Mouse (Mus musculus) inflammation-experienced regulatory T-cells, adult 6 months (primary cell): Measurements from ENCODE around the gene Grb7. TPM values are rescaled to one million over a fixed set of nuclear protein-coding genes. Genes with fewer than 3 reads are reported as not detected.
A peak's percentile ranks its signal among the peaks of the same experiment; 100 is the strongest.

ENCODE experiments used
- ATAC-seq: one replicate; pipeline ENCODE4 v1.8.0; 2017
- polyA plus RNA-seq, 3 experiments: library from polyadenylated mRNA; unstranded; fragments of 100-300 nt; shearing (Covaris generic); gene quantifications; one replicate each; pipeline ENCODE4 v1.2.1; 2017

Gene Grb7
- polyA plus RNA-seq, 3 experiments from 2014 or later, result 1.2 to 3.1 (median 2.1) TPM

DNA sequence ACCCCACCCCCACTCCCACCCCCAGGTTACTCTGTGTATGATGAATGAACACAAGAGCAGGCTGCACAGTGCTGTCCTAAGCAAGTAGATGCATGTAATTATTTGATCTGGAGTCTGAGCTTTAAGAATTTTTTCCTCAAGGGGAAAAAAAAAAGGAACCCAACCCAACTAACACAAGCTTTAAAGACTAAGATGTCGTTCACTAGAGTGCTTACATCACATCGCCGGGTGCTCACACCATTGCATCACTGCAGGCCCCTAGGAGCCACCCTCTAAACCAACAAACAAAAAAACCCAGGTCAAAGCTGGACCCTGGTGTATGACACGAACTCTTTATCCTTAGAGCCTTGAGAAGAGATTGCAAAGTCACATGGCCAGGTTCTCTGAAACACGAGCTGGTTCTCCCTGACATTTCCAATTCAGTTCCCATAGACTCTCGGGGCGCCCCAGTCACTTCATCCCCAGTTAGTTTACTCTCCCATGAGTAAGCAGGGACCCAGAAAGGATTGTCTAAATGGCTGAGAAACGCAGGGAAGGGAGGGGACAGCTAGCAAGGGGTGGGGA, 27.8 kb downstream of the Grb7 start:
- no peak for ATAC-seq

DNA sequence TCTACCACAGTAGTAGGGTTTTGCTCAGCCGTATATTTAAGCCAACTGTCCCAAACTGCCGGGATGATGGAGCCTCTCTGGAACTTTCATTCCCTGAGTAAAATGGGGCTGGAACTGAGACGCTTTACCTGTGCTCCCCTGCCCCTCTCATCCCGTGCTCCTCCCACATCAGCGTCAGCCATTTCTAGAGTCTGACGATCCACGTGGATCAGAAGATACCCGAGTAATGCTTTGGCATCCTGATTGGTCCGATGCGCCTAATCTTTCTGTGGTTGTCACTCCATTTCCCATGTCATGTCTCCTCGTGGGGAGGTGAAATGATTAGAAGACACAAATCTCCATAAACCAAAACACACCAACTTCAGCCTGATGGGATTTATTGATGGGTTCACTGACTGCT, 28.8 kb downstream of the Grb7 start:
- no peak for ATAC-seq

DNA sequence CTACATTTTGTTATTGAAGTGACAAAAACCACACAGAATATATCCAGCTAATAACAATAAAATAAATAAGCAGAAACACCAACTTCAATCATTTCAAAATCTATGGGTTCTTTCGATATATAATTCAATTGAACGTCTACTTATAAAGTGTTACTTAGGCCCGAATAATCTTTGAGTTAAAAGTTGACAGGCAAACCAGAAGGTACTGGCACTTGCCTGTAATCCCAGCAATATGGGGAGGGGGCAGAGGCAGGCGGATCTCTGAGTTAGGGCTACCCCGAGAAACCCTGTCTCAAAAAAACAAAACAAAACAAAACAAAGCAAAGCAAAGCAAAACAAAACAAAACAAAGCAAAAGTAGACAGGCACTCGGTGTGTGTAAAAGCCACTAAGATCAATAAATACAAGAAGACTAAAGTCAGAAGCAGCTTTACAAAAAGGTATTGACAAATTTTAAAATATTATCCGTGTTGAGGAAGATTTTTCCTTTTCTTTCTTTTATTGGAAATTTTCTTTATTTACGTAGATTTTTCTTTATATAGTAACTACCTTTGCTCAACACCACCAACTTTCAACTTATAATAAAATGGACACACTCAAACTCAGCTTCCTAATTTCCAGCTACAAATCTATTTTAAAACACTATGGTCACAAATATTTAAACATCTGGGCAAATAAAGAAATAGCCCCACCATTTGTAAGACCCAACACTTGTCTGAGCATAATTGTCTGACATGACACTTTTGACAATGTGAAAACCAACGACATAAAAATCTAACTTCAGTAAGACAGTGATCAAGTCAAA, 29.6 kb downstream of the Grb7 start:
- ATAC-seq, result no peak

DNA sequence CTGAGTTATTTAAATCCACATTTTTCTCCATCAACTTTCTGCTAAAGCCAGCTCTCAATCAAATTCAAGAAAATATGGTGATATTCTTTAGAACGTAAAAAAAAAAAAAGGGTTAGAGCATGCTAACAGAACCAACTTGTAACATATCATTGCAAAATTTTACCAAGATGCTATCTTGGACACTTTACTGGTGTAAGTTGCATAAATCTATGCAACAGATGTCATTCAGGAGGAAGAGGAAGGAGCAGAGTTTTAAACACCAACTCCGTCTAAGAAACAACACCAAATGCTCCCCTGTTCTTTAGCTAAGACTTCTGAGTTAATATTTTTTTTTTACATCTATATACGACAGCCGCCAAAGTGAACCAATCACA, 30.2 kb downstream of the Grb7 start:
- no peak for ATAC-seq

DNA sequence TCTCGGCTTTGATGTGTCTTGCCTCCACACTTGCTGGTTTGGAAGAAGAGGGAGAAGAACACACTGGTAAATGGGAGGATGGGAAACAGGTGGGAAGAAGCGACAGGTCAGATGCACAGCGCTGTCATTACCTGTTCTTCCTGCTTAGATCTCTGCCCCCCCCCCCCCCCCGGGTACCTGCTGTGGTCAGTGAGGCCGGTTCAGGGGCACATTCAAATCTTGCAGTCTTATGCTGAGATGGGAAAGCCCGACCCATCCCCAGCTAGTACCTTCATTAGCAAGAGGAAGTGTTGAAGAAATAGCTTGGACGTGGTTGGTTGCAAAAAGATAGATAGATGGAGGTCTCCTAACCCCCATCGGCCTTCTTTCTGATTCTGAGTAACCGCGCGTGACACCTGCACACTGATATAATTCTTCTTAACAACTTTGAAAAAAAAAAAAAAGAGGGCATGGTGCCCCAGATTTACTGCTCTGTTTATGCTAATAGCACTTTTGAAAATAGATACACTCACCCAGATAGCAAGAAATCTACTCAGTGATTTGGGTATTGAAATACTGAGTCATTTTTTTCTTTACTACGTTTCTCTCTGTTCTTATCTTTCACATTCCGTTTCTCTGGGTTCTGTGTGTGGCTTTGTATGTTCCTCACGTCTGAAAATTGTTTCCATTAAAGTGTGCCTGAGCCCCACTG, 31.0 kb downstream of the Grb7 start:
- peak; percentile 43 for ATAC-seq

DNA sequence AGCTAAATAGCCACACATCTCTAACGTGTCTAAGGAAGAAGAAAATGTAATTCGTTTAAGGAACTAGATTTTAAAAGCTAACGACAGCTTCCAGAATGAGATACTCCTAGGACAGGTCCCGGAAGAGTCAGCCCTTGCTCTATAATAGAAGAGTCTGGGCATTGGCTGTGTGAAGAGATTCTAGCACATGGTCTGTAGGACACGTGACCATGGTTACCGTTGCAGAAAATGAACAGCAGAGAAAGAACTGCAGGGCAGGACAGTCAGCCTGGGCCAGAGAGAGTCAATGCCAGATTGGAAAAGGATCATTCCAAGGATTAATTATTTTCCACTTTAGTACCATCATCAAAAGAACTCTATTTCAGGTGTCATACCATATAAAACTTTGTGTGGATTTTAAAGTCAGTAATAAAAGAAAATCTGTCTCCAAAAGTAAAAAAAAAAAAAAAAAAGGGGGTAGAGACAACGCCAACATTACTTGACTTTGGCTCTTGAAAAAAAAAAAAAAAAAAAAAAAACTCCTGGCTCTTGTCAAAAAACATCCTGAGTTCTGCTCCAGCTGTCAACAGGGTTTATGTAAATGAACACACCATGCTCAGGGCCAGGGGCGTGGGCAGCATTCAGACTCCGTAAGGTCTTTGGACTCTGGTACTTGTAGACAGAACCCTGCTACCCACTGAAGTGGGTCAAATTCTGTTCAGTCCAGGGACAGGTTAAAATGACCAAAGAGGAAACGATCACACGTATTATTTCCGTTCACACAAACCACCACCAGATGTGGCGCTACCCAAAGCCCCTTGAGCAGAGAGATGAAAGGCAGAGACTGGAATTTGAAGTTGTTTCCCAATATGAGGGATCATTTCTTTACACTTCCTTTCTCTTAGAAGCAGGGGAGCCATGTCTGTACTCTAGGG, 33.1 kb downstream of the Grb7 start:
- ATAC-seq, result peak; percentile 20

DNA sequence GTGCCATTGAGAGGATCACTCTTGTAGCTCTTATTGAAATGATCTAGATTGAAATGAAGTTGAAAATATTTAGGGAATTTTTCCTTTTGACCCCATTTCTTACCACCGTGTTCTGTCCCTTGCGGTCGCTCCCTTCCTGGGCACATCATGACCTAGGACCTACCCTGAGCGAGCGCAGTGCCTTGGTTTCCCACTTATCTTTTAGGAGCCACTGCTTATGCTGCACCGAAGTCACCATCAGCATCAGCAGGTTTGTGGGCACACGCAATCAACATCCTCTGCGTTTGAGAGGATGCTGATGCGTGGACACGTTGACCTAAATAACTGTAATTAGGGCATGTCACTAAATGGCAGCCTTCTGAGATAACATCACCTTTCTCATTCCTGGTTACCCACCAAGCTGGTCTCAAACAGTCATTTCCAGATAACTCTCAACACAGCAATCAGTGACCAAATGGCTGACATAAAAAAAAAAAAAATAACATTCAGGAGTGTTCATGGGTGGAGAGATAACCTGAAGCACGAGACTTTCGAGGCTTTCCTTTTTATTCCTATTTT, 33.8 kb downstream of the Grb7 start:
- no peak for ATAC-seq

DNA sequence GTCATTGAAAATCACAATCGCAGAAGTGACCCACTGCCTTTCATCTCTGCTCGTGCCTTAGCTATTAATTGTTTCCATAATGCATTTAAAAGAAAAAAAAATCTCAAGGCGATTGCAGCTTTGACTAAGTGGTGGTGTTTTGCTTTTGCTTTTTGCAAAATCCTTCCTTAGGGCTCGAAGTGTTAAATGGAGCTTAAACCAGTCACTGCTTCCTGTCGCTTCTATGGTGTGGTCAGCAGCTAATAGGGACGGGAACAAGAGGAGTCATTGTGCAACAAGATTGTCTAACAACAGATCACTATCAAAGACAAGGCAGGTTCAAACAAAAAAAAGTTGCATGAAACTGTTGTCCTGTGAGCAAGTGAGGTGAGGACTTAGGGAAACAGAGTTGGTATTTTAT, 35.0 kb downstream of the Grb7 start:
- ATAC-seq, result peak; percentile 26

DNA sequence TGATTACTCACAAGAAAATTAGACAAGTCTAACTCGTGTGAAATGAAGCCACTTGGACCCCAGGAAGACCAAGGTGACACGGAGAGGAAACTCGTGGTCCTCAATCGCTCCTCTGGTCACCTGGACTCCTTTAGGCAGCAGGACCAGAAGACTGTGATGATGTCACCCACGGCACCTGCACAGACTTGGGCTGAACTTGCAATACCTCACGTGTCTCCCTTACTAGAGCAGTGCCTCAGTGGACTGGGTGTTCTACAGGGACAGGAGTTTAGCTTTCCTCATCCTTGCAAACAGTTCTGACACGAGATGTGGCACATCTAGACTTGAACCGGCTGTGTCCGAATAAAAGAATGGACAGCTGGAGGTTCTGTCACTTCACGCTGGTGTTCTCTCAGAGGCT, 35.9 kb downstream of the Grb7 start:
- no peak for ATAC-seq

DNA sequence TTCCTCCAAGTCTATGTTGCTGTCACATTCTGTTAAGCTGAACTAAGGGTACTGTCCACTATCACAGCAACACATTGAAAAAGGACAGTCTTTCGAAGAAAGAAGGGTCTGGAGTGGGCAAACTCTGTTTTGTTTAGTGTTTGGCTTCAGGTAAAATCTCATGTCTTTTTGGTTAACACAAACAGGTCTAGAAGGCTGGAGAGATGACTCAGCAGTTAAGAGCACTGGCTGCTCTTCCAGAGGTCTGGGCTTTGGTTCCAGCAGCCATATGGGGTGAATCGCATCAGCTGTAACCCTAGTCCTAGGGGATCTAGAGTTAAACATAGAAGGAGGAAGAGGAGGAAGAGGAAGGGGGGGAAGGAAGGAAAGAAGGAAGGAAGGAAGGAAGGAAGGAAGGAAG, 39.6 kb downstream of the Grb7 start:
- no peak for ATAC-seq

DNA sequence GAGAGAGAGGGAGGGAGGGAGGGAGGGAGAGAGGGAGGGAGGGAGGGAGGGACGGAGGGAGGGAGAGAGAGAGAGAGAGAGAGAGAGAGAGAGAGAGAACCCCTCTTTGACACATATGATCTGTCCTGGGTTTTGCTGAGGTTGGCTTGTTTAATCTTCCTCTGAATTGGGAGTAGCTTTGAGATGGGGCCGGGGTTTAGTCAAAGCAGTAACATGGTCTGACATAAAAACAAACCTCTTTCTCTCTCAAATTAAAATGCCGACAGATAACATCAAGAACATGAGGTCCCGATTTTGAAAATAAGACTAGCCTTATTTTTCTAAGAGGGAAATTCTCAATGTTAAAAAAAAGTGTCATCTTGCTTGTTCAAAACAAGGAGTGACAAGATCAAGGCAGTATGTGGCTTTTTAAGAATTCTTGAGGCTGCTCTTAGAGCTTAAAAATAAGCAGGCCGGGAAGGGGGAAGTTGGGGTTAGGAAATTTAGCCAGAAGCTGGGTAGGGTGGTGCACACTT, 41.4 kb downstream of the Grb7 start:
- ATAC-seq, result peak; percentile 63

DNA sequence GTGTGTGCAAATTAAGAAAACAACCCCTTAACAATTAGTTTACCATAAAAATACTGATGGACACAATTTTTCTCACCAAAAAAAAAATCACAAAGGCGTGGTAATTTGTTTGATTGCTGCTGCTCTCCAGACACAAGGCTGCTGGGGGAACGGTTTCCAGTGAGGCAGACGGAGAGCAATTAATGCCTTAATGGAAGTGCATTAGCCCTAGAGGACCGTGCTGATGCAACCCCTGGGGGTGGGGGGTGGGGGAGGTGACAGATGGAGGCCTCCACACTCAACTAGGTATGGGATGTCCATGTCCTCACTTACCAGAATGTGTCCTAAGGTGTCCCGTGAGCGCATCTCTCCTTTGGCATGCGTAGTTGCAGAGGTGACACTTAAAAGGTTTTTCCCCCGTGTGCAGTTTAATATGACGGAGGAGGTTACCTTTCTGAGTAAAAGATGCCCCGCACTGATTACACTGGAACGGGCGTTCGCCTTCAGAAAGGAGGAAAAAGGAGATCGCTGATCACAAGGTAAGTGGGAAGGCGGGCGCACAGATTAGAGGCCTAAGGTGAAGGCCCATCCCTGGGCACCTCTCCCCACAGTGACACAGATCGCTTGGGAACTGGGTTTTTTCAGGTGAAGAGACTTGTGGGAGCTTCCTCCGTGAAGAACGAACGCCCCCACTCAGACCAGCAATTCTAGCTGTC, 42.5 kb downstream of the Grb7 start:
- ATAC-seq, result peak; percentile 28

DNA sequence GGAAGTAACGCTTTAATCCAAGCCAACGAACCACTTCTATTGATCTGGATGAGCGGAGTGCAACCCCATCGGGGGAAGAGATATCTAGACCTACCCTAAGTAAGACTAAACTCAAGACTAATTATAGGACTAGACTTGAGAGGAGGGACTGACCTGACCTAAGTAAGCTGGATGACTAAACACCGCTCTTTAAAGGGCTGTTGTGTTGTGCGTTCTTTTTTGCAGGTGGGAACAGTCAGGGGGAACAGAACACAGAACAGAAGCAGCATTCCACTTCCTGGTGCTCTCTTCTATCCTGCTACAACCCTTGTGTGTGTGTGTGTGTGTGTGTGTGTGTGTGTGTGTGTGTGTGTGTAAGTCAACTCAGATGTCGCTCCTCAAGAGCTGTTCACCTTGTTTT, 45.4 kb downstream of the Grb7 start:
- no peak for ATAC-seq

DNA sequence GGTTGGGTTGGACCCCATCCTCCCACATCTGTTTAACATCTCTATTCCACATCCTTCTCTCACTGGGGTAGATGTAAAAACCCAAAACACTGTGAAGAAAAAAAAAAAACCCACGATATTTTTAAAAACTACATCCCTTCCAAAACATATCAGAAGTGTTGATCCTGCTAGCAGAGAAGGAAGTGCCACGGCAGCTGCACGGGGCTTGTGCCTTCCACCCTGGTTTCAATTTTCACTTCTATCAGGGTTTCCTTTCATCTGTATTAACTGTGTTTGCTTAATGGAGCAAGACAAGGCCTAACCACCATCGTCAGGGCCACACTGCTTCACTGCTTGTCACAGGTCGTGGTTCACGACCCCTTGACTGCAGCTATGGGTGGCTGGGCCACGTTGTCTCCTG, 46.8 kb downstream of the Grb7 start:
- peak; percentile 51 for ATAC-seq

DNA sequence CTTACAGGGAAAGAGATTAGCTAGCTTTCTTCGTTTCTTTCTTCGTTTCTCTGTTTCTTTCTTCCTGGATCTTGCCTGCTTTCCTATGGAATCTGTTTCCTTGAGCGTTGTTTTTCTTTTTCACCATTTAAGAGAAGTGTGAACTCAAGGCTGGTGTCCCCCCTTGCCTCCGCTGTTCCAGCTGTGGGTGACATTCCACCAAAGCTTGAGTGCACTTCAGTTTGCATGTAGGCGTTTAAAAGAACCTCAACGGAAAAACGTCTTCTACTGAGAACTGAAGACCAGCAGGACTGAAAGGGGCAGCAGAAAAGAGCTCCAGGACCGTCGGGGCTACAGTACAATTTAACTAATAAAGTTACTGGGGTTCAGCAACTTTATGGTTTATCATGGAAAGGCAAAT, 47.2 kb downstream of the Grb7 start:
- ATAC-seq, result no peak

DNA sequence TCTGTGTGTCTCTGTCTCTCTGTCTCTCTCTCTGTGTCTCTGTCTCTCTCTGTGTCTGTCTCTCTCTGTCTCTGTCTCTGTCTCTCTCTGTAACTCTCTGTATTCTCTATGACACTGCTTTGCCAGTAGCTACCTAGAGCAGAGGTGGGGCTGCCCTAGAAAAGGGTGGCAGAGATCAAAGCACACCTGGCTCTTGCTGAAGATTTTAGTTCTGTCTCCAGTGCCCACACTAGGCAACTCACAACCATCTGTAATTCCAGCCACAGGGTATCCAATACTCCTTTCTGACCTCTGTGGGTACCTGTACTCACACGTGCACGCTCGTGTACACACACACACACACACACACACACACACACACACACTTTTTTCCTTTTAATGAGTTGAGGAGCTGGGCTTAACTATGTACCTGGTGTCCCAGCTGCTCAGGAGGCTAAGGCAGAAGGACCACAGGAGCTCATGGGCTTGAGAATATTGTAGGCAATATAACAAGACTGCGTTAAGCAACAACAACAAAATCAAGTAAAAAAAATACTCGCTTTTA, 49.1 kb downstream of the Grb7 start:
- ATAC-seq, result no peak

DNA sequence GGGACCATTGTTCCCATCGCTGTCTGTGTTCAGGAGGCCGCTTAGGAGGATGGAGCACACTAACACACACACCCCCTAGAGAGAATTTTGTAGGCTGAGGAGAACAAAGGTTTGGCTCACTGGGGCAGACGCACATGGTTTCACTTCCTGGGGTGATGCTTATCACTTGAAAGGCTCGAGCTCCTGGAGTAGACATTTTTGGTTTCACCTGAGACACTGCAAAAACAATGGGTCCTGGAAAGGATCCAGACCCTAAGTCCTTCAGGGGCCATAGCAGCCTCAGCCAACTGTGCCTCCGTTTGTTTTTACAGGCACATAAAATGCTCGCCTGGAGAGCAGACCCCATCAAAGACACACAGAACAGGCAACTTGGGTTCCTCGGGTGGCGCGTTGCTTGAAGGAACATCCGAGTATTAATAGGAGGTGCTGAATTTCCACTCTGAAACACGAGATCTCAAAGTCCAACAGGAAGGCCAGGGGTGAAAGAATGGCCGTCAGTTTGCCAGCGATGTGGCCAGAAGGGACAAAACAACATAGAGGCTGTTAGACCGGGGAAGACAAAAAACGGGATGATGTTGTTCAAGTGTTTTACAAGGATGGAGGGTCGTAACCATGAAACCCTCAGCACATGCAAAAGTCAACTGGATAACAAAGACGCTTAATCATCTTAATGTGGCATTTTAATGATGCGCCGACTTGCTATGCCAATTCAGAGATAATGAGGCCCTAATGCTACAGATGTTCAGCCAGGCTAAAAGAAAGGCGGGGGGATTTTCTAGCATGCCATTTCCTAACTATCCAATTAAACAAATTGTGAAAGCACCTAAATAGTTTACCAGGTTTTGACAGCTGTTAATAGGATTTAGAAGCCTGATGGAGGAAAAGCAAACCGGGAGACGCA, 51.4 kb downstream of the Grb7 start:
- peak; percentile 85 for ATAC-seq

DNA sequence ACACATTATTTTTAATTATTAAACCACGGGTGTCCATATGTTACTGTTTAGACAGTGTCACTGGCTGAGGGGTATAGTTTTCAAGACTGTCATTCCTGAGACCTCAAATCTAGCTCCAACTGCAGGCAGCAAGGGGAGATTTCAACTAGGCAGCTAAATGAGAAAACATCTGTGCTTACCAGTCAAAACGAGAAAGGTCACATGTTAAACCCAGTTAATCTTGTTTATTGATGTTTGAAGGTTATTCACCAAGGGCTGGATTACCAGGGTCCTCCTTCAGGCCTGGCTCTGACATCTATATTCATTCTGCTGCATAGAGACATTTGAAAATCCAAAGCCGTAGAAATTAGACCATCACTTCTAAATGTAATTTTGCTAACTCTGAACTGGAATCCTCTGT, 58.7 kb downstream of the Grb7 start:
- no peak for ATAC-seq
